Mouse (Mus musculus) E14TG2a.4 (cell line): ENCODE results near the gene Zbtb37.

ENCODE experiments used
- CTCF ChIP-seq: conservative IDR thresholded peaks from 2 replicates; pipeline ENCODE4 v1.5.1; 2014; ENCODE audit warnings: low read length
- NANOG ChIP-seq: IDR thresholded peaks from 2 replicates; pipeline ENCODE4 v1.6.1; 2014; ENCODE audit warnings: borderline replicate concordance, low read length, mixed read lengths
- POU5F1 ChIP-seq: IDR thresholded peaks from 2 replicates; pipeline ENCODE4 v1.6.1; 2014; ENCODE audit warnings: low read length, borderline replicate concordance

GRCm38 (mm10) chr1:160968643-160969042 lies 66.0 kb downstream of the Zbtb37 start:
- TF ChIP-seq NANOG (no peak), POU5F1 (no peak), CTCF (no peak)
